Mouse (Mus musculus): ENCODE results near the gene 0610010F05Rik. TPM values are rescaled to one million over a fixed set of nuclear protein-coding genes. Genes with fewer than 3 reads are reported as not detected.

Gene 0610010F05Rik
- total RNA-seq, 2 experiments from 2014 or later, result 66.0 to 69.2 TPM

DNA sequence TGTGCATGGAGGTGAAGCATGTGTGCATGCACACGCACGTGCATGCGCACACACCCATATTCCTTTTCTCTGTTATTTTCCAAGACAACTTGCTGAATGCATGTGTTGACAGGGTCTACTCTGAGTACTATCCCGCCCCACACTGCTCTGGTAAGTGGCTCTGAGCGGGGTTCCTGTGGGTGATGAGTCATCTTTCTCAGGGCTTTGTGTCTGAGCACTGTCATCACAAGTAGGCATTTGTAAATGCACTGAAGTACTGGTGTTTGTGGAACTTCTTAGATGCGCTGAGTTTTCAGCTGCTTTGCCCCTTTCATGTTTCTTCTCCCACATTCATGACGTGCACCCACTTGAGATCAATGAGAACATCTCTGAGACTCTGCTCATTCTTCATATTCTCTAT is 63.3 kb downstream of the 0610010F05Rik start:
- no peak for DNase-seq (ENCODE audit: low spot score in 2 of 2)

GRCm38 (mm10) chr11:23565761-23566160 is 67.7 kb downstream of the 0610010F05Rik start:
- peak; percentile 85 to 86 for DNase-seq (ENCODE audit: low spot score in 2 of 2)

GRCm38 (mm10) chr11:23557039-23557630 is 76.3 kb downstream of the 0610010F05Rik start:
- no peak for DNase-seq (ENCODE audit: low spot score in 2 of 2)

- no peak for DNase-seq (ENCODE audit: low spot score in 2 of 2)
Measured at GRCm38 (mm10) chr11:23537446-23537845, 96.0 kb downstream of the 0610010F05Rik start.

GRCm38 (mm10) chr11:23520473-23521205 is 112.8 kb downstream of the 0610010F05Rik start, which contains the start of gene 1700093K21Rik:
Gene 1700093K21Rik, minus strand, starts transcription at chr11:23521155.
- DNase-seq (ENCODE audit: low spot score in 2 of 2), result no peak

DNA sequence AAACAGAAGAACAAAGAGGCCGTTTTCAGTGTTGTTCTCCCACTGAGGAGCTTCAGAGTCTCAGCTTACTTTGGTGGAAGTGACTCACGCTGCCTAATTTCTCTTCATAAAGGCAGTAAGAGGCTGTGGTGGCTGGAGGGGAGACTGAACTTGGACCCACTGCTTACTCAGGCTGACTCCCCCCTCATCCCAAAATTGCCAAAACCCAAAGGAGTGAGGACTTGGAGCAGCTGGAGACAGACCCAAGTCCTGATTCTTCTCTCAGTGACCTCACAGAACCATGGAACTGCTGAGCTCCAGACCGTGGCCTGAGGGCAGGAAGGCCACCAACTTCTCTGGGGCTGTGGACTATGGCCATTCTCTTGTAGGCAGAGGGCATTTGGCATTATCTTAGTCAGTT is 114.5 kb downstream of the 0610010F05Rik start:
- no peak for DNase-seq (ENCODE audit: low spot score in 2 of 2)

DNA sequence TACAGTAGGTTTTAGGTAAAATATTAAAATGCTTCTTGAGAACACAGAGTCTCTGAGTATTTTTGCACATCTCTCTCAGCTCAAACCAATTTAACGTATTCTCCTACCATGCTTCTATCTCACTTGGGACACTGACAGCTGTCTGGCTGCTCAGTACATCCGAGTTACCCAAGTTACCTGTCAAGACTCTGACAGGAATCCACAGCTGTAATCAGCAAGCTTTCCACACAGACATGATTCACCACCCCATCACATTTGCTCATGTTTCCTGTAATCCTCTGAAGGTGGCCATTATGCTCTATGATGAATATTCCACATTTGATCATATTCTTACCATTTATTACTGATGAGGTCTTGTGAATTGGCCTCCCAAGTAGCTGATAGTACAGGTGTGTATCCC is 118.1 kb downstream of the 0610010F05Rik start:
- DNase-seq (ENCODE audit: low spot score in 2 of 2), result no peak

Other genes starting within 250 kb of the 0610010F05Rik start
- 10 to 100 TPM; 68.8 to 69.4 TPM for gene Ahsa2, start 135.6 kb downstream of the 0610010F05Rik start, total RNA-seq (2021)
- 1 to 10 TPM in 1 of 2 experiments, under 1 TPM in 1; 0.25 to 1.2 TPM for gene 1700093K21Rik, start 112.5 kb downstream of the 0610010F05Rik start, total RNA-seq (2021)
- gene Pus10, start 32.0 kb upstream of the 0610010F05Rik start, total RNA-seq (2021), result 10 to 100 TPM; 13.7 to 21.0 TPM
- 10 to 100 TPM; 23.6 to 25.9 TPM for gene Pex13, start 32.3 kb upstream of the 0610010F05Rik start, total RNA-seq (2021)
- 1 to 10 TPM; 3.1 to 4.1 TPM for gene Rel, start 137.3 kb upstream of the 0610010F05Rik start, total RNA-seq (2021)